Mouse (Mus musculus) cerebellum, adult 9-11 months (tissue): ENCODE measurements around the gene Slc25a45.

Experiments
- DNase-seq: peaks from one replicate; pipeline ENCODE4 v3.0.0; 2022

Gene Slc25a45

DNA sequence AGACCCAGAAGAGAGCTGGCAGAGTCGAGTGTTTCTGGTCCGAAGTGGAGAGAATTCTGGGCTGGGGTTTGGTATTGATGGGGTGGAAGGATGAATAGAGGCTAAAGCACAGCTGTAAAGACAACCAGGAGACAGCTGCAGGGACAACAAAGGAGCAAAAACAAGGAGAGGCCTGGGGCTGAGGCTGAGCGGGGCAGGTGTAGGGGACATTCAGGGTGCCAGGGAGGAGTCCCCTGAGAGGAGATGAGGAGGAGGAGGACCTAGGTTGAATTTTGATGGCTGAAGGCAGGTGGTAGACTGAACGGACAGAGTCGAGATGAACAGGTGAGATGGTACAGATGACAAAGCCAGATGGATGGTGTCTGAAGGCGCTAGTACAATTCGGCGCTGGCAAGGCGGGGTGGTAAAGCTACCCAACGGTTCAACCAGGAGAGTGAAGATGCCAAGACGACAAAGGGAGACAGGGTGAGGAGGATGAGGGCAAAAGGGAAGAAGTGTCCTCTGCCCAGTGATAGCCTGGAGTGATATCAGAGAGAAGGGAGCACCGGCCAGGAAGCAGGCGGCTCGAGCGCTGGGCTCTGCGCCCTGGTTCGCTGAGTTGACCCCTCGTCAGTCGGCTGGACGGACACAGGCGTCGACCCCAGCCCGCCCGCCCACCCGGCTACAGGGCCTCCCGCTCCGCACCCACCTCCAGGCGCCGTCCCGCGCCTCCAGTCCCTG is 15.8 kb downstream of the Slc25a45 start:
- no peak for DNase-seq

DNA sequence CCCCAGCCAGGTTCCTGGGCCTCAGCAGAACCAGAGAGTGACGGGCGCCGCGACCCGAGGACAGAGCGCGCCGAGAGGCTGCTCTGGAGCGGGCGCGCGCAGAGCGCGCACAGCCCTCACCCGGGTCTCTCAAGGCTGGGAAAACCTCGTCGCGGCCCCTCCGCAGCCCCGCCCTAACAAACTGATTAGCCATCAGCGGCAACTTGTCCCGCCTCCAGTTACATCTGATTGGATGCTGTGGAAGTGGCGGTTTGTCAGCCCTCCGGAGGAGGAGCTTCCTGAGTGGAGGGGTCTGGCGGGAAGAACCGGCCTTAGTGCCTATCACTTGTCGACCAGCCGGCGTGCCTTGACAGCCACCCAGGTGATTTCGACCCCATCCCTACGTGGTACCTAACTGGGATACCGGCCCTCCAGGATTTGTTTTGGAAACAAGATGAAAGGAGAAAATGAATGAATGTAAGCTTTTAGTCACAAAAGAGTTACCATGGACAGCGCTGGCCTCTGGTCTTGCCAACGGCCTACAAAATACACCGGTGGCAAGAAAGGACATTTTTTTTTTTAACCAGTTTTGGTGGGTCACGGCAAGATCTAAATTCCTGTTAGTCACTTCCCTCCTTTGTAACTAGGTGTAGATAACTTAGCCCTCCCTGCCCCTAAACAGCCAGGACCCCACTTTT is 16.5 kb downstream of the Slc25a45 start, which contains the start of gene Tigd3:
Gene Tigd3, minus strand, starts transcription at position 148 of the 677 bp plus-strand sequence.
- peak; percentile 96 for DNase-seq

DNA sequence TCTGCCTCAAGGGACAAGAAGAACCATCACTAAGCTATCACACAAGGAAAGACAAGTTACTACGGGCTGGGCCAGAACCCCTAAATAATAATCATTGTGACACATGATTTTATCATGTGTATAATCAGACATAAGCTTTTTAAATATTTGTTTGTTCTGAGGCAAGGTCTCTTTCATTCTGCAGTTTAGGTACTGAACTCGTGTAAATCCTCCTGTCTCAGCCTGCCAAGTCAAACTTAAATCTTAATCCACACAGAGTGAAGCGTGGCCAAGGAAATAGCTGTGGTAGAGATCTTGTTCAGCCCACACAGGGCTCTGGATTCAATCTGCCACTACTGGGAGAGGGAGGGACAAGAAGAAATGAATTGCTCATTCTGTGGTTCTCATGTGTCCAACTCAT is 29.7 kb downstream of the Slc25a45 start:
- no peak for DNase-seq

DNA sequence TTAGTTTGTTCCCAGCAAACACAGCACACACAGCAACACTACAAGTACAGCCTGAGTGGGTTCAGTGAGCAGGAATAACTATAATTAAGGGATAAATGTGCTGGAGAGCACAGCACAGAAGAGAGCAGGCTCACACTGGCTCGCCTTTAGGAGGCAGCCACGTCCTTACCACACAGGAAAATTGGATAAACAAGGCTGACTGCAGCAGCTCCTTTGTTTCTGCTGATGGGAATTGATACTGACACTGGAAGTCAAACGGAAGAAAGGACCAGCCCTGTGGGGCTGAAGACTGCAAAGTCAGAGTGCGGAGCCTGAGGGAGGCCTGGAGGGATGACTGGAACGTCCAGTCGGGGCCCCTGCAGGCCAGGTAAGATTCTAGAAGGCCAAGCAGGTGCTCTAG is 32.6 kb downstream of the Slc25a45 start:
- DNase-seq: no peak

DNA sequence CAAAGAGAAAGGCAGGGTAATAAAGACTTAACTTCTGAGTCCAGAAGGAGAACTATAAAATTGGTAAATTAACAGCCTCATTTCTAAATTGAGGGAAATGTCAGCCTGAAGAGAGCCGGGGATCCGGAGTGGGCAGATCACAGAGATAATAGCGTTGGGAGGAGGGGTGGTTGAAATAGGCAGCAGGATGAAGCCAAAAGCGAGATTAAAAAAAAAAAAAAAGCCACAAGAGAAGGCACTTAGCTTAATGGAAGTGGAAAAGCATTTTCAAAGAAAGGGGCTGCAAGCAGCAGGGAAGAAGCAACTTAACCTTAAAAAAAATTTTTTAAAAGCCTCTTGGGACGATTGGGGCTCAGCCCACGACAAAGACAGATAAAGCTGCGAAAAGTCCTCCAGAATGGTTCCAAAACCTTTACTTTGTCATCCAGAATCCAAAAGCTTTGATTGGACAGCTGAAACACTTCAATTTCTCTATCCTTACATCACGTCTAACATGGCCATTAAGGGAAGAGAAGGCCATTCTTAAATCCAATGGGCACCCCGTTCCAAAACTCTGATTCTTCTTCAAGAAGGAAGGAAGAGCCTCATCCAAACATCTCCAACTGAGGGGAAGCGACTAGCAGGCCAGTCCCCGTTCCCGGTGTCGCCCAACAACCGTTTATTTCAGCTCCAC is 34.0 kb downstream of the Slc25a45 start:
- no peak for DNase-seq

DNA sequence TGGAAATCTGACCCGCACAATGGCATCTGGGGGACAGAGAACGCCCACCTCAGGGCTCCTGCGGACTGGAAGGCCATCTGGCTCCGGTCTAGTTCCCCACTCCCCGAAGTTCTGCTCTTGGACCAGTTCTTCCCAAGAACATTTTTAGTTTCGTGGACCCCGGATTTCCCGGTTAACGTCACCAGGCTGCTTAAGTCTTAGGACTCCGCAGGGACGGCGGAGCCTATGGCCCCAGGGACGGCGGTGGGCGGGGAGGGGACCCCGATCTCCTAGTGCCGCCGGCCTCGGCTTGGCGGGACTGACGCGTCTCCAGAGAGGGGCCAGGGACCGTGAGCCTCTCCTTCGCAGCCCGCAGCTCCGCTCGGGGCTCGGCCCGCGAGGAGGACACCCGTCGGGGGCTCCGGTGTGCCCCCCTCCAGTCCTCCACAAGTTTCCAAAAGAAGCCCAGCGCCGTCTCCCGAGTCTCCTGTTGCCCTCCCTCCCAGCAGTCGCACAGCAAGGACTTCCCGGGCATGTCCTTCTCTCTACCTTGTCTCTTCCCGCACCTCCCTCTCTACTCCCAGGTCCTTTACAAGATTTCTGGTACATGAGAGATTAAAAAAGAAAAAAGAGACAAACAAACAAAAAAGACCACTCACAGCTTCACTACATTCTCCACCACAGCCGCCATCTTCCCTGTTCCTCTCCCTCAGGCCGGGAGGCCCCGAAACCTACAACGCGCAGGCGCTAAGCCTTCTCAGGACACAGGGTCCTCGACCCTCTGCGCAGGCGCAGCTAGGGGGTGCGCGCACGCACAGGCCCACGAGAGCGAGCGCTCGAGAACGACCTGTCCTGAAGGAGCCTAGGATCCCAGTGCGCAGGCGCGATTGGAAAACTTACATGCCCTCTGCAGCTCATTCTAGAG is 34.7 kb downstream of the Slc25a45 start:
- DNase-seq: peak; percentile 99

DNA sequence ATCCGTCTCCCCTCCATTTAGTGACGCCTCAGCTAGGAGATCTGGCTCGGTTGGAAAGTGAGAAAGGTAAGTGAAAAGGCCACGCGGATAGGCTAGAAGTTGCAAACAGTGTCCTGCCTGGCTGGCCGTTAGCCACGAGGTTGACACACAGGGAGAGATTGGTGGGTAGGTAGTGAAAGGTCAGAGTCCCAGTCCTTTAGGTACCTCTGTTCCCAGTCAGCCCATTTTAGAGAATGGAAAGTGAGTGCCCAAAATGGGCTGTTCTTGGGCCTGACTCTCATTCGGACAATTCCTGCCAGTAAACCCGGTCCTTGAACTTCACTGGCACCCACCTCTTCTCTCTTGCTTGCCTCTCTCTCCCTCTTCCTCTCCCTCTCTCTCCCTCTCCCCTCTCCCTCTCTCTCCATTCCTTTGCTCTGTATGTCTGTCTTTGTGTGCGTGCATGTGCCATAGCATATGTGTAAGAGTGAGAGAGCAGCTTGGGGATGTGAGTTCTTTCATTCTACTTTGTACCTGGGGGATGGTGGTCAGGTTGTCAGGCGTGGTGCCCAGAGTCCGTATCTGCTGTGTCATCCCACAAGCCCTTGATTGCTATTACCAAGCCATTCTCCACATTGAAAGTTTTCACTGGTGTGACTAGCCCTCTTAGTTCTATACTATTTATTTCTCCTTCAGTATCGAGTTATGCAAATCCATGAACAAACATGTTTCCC is 35.6 kb downstream of the Slc25a45 start, which contains the start of gene Dpf2:
Gene Dpf2, minus strand, starts transcription at position 4 of the 713 bp plus-strand sequence.
- no peak for DNase-seq

DNA sequence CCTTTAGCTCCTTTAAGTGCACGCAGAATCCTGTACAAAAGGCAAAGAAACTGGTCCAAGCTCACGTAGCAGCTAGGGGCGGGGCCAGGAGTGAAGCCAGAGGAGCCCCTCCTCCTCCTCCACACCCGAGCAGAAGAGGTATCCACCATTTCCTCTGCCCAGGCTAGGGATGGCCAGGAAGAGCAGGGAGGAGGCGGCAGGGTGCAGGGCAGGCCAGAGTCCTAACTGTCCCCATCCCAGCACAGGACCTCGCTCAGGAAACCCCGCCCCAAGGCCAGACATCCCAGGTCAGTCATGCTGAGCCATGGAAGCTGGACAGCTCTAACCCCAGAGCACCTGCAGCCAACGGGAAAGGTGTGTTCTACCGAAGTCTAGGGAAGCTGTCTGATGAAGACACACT is 44.1 kb downstream of the Slc25a45 start:
- no peak for DNase-seq

DNA sequence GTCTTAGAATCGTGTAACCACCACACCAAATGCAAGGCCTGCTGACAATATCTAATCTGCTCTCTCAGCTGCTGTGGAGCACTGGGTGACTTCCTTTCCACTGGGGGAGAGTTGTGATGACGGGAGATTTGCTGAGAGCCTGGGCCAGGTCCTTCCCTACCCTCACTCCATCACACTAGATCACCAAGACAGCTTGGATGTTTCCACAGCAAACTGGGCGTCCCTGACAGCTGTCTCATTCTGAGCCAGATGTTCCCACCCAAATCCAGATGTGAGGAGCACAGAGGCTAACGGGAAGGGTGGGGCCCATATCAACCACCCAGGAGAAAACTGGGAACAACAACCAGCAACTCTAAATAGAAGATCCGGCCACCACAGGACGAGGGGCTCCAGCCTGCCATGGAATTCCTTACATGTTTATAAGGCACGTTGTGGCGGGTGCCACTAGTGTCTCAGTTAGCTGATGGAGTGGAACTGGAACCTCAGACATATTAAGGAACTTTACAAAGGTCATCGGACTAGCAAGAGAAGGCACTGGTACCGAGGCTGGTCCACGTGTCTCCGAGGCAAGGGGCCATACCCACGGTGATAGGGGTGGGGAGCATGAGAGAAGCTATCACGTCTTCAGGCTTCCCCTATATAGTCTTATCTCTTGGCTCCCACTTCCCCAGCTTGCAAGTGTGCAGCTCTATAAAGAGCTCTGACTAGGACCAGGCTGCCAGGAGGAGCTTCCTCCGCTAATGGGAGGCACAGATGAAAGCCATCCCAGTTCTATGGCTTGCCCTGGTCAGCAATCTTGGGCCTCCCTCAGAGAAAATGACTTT is 44.7 kb downstream of the Slc25a45 start:
- DNase-seq: no peak

DNA sequence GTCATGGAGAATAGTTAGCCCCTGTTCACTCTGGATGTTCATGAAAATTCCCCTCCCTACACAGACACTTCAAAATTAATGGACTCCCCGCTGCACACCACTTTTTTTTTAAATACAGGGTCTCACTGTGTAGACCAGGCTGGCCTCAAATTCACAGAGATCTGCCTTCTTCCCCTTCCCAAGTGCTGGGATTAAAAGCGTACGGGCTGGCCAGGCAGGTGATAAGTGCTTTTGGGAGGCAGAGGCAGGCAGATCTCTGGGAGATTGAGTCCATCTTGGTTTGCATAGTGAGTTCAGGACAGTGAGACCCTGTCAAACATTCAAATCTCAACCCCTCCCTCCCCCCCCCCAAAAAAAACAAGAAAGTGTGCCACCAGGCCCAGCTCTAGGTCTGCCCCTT is 45.4 kb downstream of the Slc25a45 start:
- DNase-seq: no peak

DNA sequence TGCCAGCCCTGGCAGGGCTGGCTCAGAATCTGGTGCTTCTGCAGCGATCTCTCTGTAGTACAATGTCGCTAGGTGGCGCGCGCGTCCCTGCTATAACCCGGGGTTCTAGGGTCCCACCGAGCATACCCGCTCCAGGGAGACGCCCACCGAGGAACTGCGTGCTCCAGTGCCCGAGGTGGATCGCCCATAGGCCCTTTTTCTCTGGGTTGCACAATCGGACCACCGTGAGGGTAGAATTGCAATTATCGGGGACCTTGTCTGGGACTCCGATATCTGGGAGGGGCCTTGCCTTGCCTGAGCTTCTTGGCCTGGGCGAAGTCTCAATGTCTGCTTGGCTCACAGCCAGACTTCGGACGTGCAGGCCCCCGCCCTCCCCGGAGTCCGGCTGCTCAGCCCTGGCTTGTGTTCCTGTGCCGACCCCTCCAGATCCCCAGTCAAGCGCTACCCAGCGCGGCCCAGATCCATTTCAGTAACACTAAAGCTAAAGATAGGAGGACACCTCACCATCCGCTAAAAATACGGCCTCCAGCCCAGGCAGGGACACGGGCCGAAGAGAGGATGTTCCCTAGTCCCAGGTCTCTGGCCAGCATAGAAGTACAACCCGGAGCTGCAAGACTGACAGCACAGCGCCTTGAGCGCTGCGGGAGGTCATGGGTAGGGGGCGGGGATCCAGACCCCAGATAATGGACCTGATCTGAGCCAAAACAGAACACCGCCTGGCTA is 46.5 kb downstream of the Slc25a45 start:
- peak; percentile 83 for DNase-seq

DNA sequence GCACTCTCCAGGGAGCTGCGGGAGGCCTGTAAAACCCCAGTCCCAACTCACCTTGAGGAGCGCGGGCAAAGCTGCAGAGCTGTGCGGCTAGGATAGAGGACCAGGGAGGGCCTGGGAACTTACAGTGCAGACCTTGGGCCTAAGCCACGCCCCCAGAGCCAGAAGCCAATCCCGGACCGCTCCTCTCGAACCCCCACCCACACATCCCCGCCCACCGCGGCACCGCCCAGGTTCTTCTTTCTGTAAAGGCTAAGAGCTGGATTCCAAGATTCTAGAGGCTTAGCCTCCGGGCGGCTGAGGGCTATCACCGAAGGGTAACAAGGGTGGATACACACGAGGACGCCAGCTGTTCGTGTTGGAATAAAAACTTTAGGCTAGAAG is 47.1 kb downstream of the Slc25a45 start, which contains the start of gene Cdc42ep2:
Gene Cdc42ep2, minus strand, starts transcription at position 104 of the 381 bp plus-strand sequence.
- peak; percentile 96 for DNase-seq

DNA sequence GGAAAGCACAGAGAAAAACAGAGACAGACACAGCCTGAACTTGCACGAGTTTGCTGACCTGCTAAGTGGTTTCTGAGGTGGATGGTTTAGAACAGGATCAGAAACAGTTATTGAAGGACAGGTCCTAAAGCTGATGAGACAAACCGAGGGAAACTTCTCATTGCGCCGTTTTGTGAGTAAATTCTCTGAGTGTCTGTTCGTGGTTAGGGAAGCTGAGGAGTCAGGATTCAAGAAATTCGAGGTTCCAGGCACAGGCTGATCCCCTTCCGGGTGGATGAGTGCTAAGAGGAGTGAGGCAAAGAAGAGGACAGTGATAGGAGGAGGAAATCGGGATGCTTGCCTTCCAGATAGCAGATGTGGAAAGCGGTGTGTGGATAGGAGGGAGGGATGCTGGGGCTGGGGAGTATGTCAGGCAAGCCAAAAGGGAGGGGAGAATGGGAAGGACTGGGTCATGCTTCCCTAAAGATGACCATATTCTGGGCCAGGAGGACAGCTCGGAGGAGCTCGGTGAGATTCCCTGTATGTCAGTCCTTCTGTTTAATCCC is 47.8 kb downstream of the Slc25a45 start:
- DNase-seq: no peak

DNA sequence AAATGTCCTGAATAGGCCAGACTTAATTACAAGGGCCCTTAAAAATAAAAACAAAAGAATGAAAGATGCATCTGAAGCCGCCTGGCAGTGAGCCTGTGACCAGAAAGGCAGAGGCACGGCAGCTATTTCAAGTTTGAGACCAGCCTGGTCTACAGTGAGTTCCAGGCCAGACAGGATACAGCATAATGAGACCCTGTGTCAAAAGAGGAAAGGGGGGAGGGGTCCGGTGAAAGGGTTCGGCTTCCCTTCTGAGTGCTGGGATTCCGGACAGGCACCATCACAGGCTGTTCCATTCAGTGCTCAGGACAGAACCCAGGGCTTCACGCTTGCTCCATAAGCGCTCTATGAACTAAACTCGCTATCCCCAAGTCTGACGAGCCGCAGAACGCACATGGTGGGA is 49.4 kb downstream of the Slc25a45 start:
- no peak for DNase-seq

DNA sequence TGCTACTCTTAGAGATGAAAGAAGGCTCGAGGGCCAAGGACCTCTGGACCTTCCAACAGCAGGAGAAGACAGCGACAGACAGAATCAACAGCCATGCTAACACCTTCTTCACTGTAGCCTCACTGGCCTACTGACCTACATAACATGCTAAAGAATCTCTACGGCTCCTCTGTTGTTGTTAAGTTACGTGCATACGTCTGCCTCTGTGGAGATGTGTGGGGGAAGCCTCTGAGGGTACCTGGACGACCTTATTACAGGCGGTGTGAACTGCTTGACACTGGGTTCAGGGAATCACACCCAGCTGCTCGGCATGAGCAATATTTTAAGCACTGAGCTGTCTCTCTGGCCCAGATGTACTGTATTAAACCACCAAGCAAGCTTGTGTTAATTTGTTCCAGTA is 49.9 kb downstream of the Slc25a45 start:
- DNase-seq: no peak

DNA sequence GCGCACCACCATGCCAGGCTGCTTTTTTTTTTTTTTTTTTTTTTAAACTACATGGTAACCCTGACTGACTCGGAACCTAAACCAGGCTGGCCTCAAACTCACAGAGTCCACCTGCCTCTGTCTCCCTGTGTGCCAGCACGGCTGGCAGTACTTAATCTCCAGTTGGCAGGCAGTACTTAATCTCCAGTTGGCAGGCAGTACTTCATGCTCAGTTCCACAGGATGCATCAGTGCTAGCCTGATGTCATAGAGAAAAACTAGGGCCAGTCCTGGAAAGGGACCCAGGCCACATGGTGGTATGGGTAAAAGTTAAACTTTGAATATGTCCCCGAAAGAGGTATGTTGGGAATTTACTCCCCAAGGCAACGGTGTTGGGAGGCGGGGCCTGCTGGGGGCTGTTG is 50.5 kb downstream of the Slc25a45 start:
- no peak for DNase-seq

DNA sequence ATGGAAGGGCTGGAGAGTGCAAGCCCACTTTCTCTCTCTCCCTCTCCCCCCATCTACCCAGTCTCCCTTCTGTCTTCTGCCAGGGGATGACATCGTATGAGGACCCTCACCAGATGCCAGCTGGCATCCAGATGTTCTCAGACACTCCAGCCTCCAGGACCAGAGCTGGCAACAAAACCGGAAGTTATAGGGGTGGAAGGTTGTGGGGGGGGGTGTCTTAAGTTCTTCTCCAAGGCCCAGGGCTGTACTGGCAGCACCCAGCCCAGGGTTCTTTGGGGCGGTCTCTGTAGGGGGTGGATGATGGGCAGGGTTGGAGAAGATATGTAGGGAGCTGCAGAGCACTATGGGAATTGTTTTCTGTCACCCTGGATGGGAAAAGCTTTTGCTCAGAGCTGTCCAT is 50.9 kb downstream of the Slc25a45 start:
- no peak for DNase-seq

DNA sequence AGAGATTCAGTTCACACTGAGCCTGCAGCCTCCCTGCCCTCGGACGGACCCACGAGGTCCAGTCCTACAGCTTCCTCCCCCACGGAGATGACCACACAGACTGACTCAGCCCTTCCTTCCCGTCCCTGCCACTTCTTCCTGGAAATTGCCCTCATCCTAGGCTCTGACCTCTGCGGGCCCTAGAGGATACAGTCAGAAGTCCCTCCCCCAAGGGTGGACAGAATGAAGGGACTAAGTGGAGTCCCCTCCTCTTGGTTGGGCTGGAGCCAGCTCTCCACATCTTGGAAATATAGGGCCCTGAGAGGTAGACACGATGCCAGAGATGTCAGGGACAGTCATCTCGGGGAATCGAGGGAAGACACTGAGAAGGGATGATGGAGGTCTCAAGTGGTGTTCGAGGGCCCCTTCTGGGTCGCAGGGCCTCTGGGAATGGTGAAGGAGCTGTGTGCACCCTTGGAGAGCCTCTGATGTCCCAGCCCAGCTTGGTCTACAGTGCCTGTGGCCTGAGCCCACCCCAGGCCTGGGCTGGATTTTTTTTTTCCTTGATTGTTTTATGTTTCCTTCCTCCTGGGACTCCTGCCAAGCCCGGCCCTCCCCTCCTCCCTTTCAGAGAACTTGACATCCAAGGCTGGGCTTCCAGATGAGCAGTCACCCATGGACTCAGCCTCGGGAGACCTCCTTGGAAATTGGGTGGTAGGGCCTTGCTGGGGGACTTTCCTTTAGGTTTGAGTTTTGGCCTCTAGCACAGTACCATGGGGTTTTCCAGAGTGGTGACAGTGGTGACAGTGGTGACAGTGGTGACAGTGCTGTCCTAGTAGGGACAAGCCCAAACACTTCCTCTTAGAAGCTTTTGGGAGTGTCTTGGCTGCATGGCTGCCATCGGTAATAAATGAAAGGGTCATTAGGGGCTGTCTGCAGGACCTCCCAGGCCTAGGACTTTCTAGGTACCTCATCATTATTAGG is 52.3 kb downstream of the Slc25a45 start:
- DNase-seq: no peak

DNA sequence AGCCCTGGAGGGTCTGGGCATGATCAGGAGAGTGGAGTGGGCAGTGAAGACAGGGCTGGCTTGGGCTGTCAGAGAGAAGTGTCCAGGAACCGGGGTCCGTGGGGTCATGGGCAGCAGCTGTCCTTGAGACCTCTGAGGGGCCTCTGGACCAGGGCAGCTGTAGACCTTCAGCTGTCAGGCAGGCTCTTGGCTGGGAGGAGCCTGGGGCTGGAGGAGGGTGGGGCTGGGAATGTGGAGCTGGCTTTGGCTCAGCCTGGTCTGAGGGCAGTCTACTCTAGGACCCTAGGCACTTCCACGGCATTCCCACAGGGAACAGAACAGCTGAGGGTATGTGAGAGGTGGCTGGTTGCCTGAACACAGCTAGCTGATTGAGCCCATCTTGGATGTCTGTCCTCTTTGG is 57.7 kb downstream of the Slc25a45 start:
- no peak for DNase-seq
